Mouse (Mus musculus) kidney, postnatal 0 days (tissue): ENCODE results near the gene Pla2g3. TPM values are rescaled to one million over a fixed set of nuclear protein-coding genes. Genes with fewer than 3 reads are reported as not detected.

Experiments
- ATAC-seq: fragments of 200-750 bp; cut with Nextera tagmentation; replicated peaks from 2 replicates; pipeline ENCODE4 v1.8.0; 2017; ENCODE audit warnings: low read depth, moderate number of reproducible peaks, moderate TSS enrichment, moderate library complexity; ENCODE audit not compliant: low FRiP score
- DNase-seq: peaks from one replicate; pipeline ENCODE4 v3.0.0-alpha.2; 2016; ENCODE audit warnings: low spot score
- H3K27ac ChIP-seq: fragments of 300-500 bp; sonication (generic); 2 replicates; pipeline ENCODE4 v1.5.1; 2014; ENCODE audit warnings: mild to moderate bottlenecking
- H3K27me3 ChIP-seq: fragments of 300-500 bp; sonication (generic); 2 replicates; pipeline ENCODE4 v1.6.1; 2014; ENCODE audit warnings: low read length, mixed read lengths; ENCODE audit not compliant: insufficient read depth
- H3K36me3 ChIP-seq: fragments of 300-500 bp; sonication (generic); 2 replicates; pipeline ENCODE4 v1.6.1; 2014; ENCODE audit warnings: low read length, mixed read lengths; ENCODE audit not compliant: insufficient read depth
- H3K4me1 ChIP-seq: fragments of 300-500 bp; sonication (generic); replicated peaks from 2 replicates; pipeline ENCODE4 v1.6.1; 2014; ENCODE audit warnings: antibody characterized with exemption, low read length, mixed read lengths; ENCODE audit not compliant: insufficient read depth
- H3K4me2 ChIP-seq: fragments of 300-500 bp; sonication (generic); 2 replicates; pipeline ENCODE4 v1.6.1; 2014; ENCODE audit warnings: mild to moderate bottlenecking, low read length, moderate library complexity, mixed read lengths
- H3K4me3 ChIP-seq: fragments of 300-500 bp; sonication (generic); replicated peaks from 2 replicates; pipeline ENCODE4 v1.5.1; 2014; ENCODE audit warnings: low read depth, low read length
- H3K9ac ChIP-seq: fragments of 300-500 bp; sonication (generic); 2 replicates; pipeline ENCODE4 v1.6.1; 2014; ENCODE audit warnings: low read depth, low read length
- H3K9me3 ChIP-seq: fragments of 300-500 bp; sonication (generic); replicated peaks from 2 replicates; pipeline ENCODE4 v1.6.1; 2016; ENCODE audit warnings: low read length, inconsistent platforms, mixed read lengths
- CTCF ChIP-seq: IDR thresholded peaks from 2 replicates; pipeline ENCODE4 v1.5.1; 2016; ENCODE audit warnings: antibody characterized with exemption, low read depth, mild to moderate bottlenecking, moderate library complexity
- WGBS: fragments of 180-500 bp; shearing (Covaris S2); extraction: QIAGEN DNeasy Blood & Tissue Kit; methylation state at CpG from one replicate; pipeline ENCODE4 v1.1.7; 2014; 5-methylcytosine and 5-hydroxymethylcytosine counted together
- polyA plus RNA-seq: library from polyadenylated mRNA; unstranded; fragments of >200 nt; fragmentation: Nextera tagmentation; extraction: Ambion mirVana; gene quantifications from 2 replicates; pipeline ENCODE4 v1.2.1, GENCODE M21; 2015

The Pla2g3 gene
- polyA plus RNA-seq, 1 experiment from 2014 or later = 0.25 TPM

- no peak for ATAC-seq
- 94% methylated on average over 17 of the region's 17 CpGs for WGBS
- H3K4me2 ChIP-seq = no peak overlapping the region
- DNase-seq = no peak
- no peak overlapping the region for H3K4me3 ChIP-seq
- H3K27me3 ChIP-seq = no peaks in the 10 kb centered on the region
- TF ChIP-seq CTCF = no peak
- H3K9me3 ChIP-seq = no peaks in the 10 kb centered on the region
- H3K27ac ChIP-seq = no peak overlapping the region
- H3K36me3 ChIP-seq = peaks cover 77% of the 10 kb centered on the region
- peaks cover 6% of the 10 kb centered on the region; the same call in 1 of the 2 replicates for H3K4me1 ChIP-seq
- H3K9ac ChIP-seq = no peak overlapping the region
These were observed 34.4 kb downstream of the Pla2g3 start for GRCm38 (mm10) chr11:3522285-3523000.

- H3K4me3 ChIP-seq = no peak overlapping the region
- ATAC-seq = no peak
These were observed 35.9 kb downstream of the Pla2g3 start for GRCm38 (mm10) chr11:3523840-3524582.

GRCm38 (mm10) chr11:3525560-3525959 lies 37.5 kb downstream of the Pla2g3 start:
- Histone ChIP-seq H3K4me2 (no peak overlapping the region), H3K27ac (no peak overlapping the region), H3K4me3 (no peak overlapping the region), H3K4me1 (no peaks in the 10 kb centered on the region), H3K9me3 (no peaks in the 10 kb centered on the region), H3K27me3 (no peaks in the 10 kb centered on the region), H3K9ac (no peak overlapping the region), H3K36me3 (peaks cover 94% of the 10 kb centered on the region)
- ATAC-seq (no peak), DNase-seq (no peak)
- no peak for TF ChIP-seq CTCF
- 86% methylated on average over 4 of the region's 4 CpGs for WGBS

More at GRCm38 (mm10) chr11:3523840-3524582, 35.9 kb downstream of the Pla2g3 start:
- H3K4me1 ChIP-seq = no peaks in the 10 kb centered on the region
- no peaks in the 10 kb centered on the region for H3K9me3 ChIP-seq
- no peak overlapping the region for H3K27ac ChIP-seq
- H3K9ac ChIP-seq = no peak overlapping the region
- no peak for TF ChIP-seq CTCF
- no peak for DNase-seq
- H3K4me2 ChIP-seq = no peak overlapping the region
- no peaks in the 10 kb centered on the region for H3K27me3 ChIP-seq
- H3K36me3 ChIP-seq = peaks cover 93% of the 10 kb centered on the region
- 93% methylated on average over 7 of the region's 7 CpGs for WGBS

- no peak for TF ChIP-seq CTCF
- Histone ChIP-seq H3K4me3 (no peak overlapping the region), H3K27ac (no peak overlapping the region), H3K27me3 (no peaks in the 10 kb centered on the region), H3K9me3 (no peaks in the 10 kb centered on the region), H3K4me2 (no peak overlapping the region), H3K36me3 (peaks cover 94% of the 10 kb centered on the region), H3K4me1 (no peaks in the 10 kb centered on the region), H3K9ac (no peak overlapping the region)
- ATAC-seq (no peak), DNase-seq (no peak)
- 82% methylated on average over 9 of the region's 9 CpGs for WGBS
These were observed 38.1 kb downstream of the Pla2g3 start for GRCm38 (mm10) chr11:3526207-3526606.

GRCm38 (mm10) chr11:3526979-3527738 lies 39.1 kb downstream of the Pla2g3 start:
- H3K27ac ChIP-seq = no peak overlapping the region
- H3K9me3 ChIP-seq = no peaks in the 10 kb centered on the region
- ATAC-seq (no peak), DNase-seq (no peak)
- H3K4me1 ChIP-seq = no peaks in the 10 kb centered on the region
- no peak overlapping the region for H3K4me2 ChIP-seq
- no peak for TF ChIP-seq CTCF
- peaks cover 95% of the 10 kb centered on the region for H3K36me3 ChIP-seq
- H3K27me3 ChIP-seq = no peaks in the 10 kb centered on the region
- WGBS = 87% methylated on average over 24 of the region's 24 CpGs
- no peak overlapping the region for H3K4me3 ChIP-seq
- no peak overlapping the region for H3K9ac ChIP-seq

- no peaks in the 10 kb centered on the region for H3K9me3 ChIP-seq
- WGBS = 89% methylated on average over 8 of the region's 8 CpGs
- ATAC-seq = no peak
- H3K4me2 ChIP-seq = no peak overlapping the region
- no peaks in the 10 kb centered on the region for H3K4me1 ChIP-seq
- H3K9ac ChIP-seq = no peak overlapping the region
- H3K27ac ChIP-seq = no peak overlapping the region
- H3K4me3 ChIP-seq = no peak overlapping the region
- no peaks in the 10 kb centered on the region for H3K27me3 ChIP-seq
- no peak for TF ChIP-seq CTCF
- no peak for DNase-seq
- peaks cover 95% of the 10 kb centered on the region for H3K36me3 ChIP-seq
These were observed 39.7 kb downstream of the Pla2g3 start for GRCm38 (mm10) chr11:3527766-3528165.
